Mouse (Mus musculus) CD4-positive, CD25-positive, alpha-beta regulatory T cell, adult 4 months (primary cell): Measurements from ENCODE around the gene Pex5l. TPM values are rescaled to one million over a fixed set of nuclear protein-coding genes. Genes with fewer than 3 reads are reported as not detected.

Source experiments
- ATAC-seq: one replicate; pipeline ENCODE4 v1.8.0; 2017
- polyA plus RNA-seq, 2 experiments: library from polyadenylated mRNA; unstranded; fragments of 100-300 nt; shearing (Covaris generic); gene quantifications; one replicate each; pipeline ENCODE4 v1.2.1; 2017

Gene Pex5l
- polyA plus RNA-seq, 2 experiments from 2014 or later: not detected

DNA sequence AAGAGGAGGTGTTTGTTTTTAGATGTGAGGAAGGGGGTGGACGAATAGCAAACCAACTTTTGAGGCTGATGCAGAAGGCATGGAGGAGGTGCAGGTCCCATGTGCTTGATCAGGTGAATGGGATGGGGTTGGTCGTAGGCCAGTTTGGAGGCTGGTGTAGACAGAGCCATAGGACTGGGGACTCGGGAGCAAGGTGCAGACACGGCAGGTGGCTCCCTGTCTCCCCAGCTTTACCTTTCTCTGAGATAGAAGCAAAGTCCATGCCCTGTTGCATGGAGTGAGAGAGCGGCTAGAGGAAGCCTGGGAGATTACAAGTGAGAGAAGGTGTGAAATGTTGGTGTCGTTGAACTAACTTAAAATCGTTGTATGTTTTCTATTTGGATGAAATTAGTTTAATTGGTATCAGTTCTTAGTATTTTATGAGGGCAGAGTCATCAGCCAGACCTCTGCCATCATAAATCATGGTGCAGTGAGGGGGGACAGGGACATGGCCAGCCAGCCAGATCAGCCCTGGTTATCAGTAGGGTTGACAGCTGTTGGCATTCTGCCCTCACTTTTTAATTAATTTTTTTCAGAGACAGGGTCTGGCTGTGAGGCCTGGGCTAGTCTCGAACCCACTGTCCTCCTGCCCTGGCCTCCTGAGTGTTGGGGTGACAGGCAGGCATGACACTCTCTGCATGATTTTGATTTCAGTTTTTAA, 203.1 kb downstream of the Pex5l start:
- no peak for ATAC-seq

DNA sequence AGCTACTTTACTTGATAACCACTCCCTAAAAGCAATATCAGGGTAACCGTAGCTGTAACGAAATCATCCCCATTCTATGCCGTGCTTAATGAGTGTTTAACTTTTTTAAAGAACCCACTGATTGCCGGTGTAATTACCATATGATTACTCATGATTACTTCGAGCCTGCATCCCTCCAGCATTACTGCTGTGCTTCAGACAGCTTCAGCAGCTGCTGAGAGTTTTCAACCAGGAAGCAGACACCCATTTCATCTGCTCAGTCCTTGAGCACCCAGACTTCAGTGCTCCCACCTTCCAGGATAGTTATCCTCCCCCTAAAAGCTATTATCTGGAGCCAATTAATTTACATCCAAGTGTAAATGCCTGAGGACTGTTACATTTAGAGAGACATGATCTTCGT, 218.9 kb downstream of the Pex5l start:
- ATAC-seq: no peak

DNA sequence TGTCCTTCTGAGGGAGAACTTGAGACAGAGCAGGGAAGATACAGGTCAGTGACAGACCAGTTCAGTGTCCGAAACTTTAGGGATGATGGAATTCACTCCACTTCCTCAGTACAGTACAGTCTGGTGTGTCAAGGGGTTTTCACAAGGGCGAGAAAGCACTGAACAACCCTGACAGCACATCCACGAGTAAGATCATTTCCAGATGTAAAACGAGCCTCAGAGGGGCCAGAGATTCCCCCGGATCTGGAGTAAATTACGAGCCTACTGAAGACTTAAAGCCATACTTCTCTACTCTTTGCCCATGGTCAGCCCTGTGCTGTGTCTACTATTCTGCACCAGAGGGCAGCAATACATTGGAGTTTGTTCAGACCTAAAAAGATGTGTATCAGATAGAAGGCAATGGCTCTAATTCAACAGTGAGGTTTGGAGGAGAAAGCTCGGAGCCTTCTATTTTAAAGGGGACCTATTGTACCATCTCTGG, 232.9 kb downstream of the Pex5l start:
- no peak for ATAC-seq

DNA sequence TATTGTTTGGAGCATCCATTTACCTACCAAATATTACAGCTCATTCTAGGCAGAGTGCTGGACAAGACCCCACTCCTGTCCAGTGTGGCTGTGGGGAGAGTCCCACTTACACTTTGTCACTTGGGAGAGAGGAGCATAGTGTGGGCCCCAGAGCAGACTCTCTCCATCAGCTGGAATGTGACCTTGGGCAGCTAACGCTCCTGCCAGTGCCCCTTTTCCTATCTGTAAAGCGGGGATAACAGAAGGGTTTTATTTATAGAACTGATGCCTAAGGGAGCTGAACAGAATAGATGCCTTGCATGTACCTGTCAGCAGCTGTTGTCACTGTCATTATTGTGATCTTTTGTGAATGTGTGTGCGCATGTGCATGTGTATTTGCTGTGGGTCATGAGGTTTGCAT, 234.6 kb downstream of the Pex5l start:
- no peak for ATAC-seq

DNA sequence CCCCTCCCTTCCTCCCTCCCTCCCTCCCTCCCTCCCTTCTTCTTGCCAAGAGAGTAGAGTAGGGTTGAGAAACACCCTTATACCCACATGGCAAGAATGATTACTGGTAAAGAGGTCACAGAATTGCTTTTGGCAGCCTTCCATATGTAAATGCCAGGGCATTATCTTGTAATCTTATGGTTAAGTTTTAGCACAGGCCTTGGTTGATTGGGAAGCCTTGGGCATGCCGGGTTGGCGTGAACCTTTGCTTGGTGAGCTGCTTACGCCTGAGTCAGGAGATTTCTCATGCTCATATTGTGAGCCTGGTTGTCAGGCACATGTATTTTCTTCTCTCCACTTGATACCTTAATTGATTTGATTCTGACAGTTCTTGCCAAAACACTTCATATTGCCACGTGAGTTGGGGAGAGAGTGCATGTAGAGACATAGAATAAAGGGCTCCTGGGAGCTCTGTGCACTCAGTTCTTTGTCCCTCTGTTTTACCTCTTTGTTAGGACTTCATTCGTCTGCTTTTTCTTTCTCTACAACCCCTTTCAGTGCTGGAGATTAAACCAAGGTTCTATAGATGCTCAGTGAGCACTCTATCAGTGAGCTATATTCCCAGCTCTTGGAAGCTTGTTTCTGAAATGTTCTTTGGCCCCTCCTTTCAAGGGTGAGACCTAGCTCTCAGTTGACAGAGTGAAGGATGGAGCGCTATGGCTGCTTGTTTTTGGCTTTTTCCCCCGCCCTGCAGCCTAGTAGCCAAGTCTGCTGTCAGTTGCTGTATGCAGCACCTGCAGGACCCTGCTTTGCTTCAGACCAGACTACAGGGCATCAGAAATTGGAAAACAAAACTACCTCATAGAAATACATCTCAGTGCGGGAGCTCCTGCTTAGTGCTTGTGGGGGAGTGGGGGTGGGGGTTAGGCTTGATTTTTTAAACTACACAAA, 236.9 kb downstream of the Pex5l start:
- no peak for ATAC-seq

DNA sequence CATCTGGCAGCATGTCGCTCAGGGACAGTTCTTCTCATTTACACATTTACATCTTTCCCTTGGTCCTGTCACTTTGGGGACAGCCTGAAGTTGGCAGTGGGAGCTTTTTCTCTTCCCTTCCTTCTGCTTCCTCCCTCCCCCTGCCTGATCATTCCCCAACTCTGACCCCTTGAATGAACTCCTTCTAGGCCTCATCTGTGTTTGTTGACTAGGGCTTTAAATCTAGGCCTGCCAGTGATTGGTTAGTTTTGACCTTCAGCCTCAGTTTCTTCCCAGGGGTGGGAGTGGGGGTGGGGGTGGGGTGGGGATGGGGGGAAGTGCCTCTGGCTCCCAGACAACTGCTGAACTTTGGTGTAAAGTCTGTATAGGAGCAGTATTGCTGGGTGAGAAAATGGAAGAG, 238.4 kb downstream of the Pex5l start:
- no peak for ATAC-seq

DNA sequence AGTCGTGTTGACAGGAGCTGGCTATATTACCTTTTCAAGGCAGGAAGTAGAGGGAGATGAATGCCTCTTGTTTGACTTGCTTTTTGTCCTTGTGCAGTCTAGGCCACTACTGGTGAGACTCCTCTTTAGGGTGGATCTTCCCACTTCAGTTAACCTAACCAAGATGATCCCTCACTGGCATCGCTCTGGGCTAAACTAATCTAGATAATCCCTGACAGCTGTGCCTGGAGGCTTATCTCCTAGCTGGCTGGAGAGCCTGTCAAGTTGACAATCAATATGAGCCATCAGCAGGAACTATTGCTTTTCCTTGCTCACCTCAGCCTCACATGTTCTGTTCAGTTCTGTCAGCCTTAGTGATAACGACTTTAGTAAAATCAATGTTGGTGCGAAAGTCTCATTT, 239.6 kb downstream of the Pex5l start:
- ATAC-seq: no peak
